Mouse (Mus musculus) heart, postnatal 10 days (tissue): Measurements from ENCODE around the gene Irf2. TPM values are rescaled to one million over a fixed set of nuclear protein-coding genes. Genes with fewer than 3 reads are reported as not detected.

Source experiments
- DNase-seq, 2 experiments: peaks; one replicate each; pipeline ENCODE4 v3.0.0; 2021
- intact Hi-C: fragments of 180-260 bp; cut with DNase I; formaldehyde crosslinking; loops from one replicate; pipeline ENCODE4 v1.15.1; 2025
- total RNA-seq, 2 experiments: library from RNA; stranded (reverse); gene quantifications; 2 replicates each; pipeline ENCODE4 v1.2.3; 2021

The Irf2 gene
- total RNA-seq: 10 to 100 TPM; 38.2 to 47.6 TPM

DNA sequence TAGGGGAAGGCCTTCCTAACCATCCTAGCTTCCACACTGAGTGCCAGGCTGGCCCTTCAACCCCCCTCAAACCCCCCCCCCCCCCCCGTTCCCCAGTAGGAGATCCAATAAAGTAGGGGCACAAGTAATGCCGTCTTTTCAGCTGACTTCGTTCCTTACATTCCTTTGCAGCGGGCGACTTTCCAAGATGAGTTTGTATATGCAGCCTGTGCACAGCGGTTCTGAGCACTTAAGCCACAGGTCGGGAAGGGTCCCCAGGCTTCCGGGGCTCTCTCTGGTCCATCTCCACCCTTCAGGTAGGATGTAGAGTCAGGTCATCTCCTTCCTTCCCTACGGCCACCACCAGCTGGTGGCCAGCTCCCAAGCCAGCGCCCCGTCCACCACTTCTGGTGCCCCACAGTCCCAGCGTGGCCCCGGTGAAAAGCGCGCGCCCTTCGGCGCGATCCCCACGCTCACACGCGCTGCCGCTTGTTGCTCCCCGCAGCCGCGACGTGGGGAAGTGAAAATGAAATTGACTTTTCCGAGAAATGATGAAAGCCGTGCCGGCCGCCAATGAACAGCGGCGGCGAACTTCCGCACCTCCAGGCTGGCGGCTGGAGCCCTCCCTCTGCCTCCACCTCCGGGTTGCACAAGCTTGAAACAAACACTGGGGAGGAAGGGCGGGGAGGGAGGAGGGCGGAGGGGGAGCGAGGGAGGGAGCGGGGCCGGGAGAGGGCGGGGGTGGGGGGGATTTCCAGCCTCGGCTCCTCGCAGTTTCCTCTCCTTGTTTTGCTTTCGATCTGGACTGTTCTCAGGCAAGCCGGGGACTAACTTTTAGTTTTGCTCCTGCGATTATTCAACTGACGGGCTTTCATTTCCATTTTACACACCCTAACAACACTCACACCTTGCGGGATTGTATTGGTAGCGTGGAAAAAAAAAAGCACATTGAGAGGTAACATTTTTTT, at the start of gene Irf2:
Gene Irf2 (plus strand): TSS at position 730 of the 947 bp plus-strand sequence.
- peak; percentile 91 to 92 for DNase-seq
- intact Hi-C loops: loop anchor here (5.0 to 10.0 kb wide), 2 partner anchors 47 to 264 kb away; partner anchors contain the start of gene Acsl1

DNA sequence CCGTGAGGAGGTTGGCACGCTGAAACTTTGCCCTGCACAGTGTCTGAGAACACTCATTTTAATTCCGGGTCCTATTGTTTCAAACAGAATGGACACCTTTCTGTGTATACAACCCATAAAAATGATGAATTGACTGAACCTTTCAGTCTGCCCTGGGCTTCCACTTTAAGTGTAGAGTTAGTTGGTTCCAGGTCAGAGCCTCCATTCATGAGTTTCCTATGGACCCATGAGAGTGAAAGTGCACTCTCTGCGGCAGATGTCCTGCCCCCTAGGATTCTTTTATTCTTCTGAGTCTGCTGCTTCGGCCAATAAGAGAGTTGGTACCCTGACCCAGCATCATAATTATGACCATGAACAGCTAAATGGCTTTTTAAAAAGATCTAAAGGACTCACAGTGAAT, 49.4 kb upstream of the Irf2 start:
- intact Hi-C loops: loop anchor here (5.0 kb wide), 1 partner anchor 47 kb away; the partner anchor contains the start of gene Irf2
- DNase-seq: no peak

DNA sequence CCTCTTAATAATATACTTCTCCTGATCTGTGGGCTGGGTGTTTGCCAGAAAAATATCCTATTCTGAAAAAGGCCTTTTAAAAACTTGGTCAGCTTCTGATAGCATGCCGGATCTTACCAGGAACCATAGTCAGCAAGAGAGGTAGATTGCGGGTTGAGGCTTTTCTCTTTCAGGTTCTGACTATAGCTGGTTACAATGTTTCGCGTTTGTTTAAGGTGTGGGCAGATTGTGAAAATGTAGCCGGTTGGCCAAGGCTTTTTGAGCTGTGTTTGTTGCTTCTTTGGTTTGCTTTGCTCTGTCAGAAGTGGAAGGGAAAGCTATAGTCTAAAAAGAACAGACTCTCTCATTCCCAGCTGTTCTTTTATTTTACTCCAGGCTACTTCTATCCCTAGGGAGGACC, 49.0 kb upstream of the Irf2 start:
- intact Hi-C loops: loop anchor here (5.0 kb wide), 1 partner anchor 47 kb away; the partner anchor contains the start of gene Irf2
- DNase-seq: no peak

DNA sequence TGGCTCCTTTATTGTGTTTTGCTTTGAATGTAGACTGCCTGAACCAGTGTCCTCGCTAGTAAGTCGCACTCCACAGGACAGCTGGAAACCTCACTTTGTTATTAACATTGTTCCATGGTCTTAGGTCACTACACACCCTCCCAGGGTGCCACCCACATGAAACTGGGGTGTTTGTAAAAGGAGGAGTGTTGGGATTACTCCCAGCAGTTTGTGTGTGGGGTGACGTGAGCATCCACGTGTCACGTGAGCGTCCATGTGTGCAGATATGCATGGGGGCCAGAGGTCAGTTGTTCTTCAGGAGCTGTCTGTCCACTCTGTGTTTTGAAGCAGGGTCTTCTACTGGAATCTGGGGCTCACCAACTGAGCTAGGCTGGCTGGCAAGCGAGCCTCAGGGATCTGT, 48.2 kb upstream of the Irf2 start:
- no peak for DNase-seq
- intact Hi-C loops: loop anchor here (5.0 kb wide), 1 partner anchor 46 kb away; the partner anchor contains the start of gene Irf2

- intact Hi-C loops: no loop called here
- DNase-seq: no peak
Measured at GRCm38 (mm10) chr8:46696256-46697041, 43.1 kb upstream of the Irf2 start.

DNA sequence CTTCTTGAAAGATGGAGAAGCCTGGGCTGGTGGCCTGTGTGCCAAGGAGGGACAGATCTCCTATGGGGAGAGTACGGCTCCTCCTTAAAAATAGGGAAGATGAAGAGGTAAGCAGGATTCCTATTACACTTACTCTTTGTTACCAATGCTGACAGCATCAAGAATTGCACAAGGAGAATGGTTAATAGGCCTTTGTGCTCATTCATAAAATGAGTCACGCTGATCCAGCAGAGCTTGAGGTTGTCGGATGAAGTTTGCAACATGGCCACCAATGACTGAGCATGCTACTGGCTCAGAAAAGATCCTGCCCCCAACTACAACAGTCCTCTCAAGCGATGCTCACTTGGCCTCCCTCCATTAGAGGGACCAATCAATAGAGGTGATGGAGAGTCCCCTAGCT, 42.0 kb upstream of the Irf2 start:
- no peak for DNase-seq
- intact Hi-C loops: no loop called here

- intact Hi-C loops: no loop called here
- no peak for DNase-seq
Measured at GRCm38 (mm10) chr8:46698162-46698561, 41.4 kb upstream of the Irf2 start.

- no peak for DNase-seq
- intact Hi-C loops: no loop called here
Measured at GRCm38 (mm10) chr8:46705145-46705544, 34.4 kb upstream of the Irf2 start.

DNA sequence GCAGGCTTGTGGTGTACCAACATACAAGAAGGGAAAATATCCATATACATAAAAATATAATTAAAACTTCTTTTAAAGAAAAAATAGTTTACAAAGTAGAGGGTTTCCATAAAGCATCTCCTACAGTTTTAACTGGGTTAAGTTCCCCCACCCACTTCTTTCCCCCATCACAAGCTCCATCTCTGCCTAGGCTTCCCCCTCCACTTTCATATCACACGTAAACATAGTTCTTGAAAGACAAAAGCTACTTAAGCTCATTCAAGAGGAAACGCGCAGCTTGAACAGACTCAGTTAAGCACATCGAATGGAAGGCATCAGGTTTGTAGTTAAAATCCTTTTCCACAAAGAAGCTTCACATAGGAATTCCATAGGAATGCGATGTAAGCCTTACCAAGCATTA, 32.8 kb upstream of the Irf2 start:
- DNase-seq: no peak
- intact Hi-C loops: no loop called here

- no peak for DNase-seq
- intact Hi-C loops: no loop called here
Measured at GRCm38 (mm10) chr8:46709302-46709701, 30.2 kb upstream of the Irf2 start.

DNA sequence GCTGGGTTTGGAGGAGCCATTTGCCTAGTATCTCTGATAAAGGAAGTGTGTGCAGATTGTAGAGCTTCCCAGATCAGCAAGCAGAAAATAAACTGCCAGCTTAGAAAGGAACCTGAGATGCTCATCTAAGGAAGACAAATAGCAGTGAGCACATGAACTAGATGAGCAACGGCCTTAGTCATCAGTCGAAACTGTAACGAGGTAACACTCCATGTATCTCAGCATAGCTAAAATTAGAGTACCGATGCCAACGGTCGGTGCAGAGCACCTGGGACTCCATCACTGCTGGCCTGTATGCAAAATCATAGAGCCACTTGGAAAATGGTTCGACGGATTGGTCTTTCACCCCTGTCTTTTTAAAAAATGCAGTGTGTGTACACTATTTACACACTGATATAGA, 29.2 kb upstream of the Irf2 start:
- intact Hi-C loops: no loop called here
- no peak for DNase-seq

- DNase-seq: no peak
- intact Hi-C loops: no loop called here
Measured at GRCm38 (mm10) chr8:46711496-46711895, 28.0 kb upstream of the Irf2 start.

- intact Hi-C loops: no loop called here
- DNase-seq: no peak
Measured at GRCm38 (mm10) chr8:46713178-46713577, 26.4 kb upstream of the Irf2 start.

GRCm38 (mm10) chr8:46713844-46714243, 25.7 kb upstream of the Irf2 start:
- intact Hi-C loops: no loop called here
- DNase-seq: peak; percentile 20 to 25

- DNase-seq: no peak
- intact Hi-C loops: no loop called here
Measured at GRCm38 (mm10) chr8:46714400-46714799, 25.1 kb upstream of the Irf2 start.

DNA sequence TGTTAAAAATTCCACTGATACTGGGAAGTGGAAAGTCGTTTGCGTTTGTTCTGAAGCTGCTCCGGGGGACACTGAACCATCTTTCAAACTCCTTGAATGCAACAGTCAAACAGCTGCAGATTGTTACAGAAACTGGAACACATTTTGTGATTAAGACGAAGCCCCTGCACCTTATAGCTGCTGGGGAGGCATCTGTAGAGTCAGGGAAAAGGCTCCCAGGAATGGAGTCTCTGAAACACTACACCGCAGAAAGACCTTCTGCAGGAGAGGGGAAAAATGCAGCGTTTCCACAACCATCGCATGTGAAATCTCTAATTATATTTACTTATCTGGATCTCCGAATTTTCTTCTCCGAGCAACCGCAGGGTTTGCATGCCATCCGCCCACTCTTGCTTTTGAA, 23.1 kb upstream of the Irf2 start:
- no peak for DNase-seq
- intact Hi-C loops: no loop called here

DNA sequence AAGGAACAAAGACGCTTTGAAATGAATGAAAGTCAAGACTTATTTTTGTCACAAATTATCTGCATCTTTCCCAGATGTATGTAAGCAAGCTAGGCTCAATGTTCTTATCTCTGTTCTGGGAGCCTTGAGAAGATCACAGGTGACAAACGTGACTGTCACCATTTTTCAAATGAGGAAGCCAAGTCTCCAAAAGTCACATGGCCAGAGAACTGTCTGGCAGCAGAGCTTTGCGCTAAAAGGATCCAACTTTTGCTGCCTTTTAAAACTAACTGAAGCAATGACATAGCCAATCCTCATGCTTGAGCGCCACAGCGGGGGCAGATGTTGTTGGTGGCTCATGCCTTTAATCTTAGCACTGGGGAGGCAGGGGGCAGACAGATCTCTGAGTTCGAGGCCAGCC, 22.4 kb upstream of the Irf2 start:
- intact Hi-C loops: no loop called here

GRCm38 (mm10) chr8:46718301-46718700, 21.2 kb upstream of the Irf2 start:
- intact Hi-C loops: no loop called here
- DNase-seq: no peak

More for the DNA sequence above, 22.4 kb upstream of the Irf2 start:
- DNase-seq: no peak

GRCm38 (mm10) chr8:46718747-46719146, 20.8 kb upstream of the Irf2 start:
- DNase-seq: no peak
- intact Hi-C loops: no loop called here

DNA sequence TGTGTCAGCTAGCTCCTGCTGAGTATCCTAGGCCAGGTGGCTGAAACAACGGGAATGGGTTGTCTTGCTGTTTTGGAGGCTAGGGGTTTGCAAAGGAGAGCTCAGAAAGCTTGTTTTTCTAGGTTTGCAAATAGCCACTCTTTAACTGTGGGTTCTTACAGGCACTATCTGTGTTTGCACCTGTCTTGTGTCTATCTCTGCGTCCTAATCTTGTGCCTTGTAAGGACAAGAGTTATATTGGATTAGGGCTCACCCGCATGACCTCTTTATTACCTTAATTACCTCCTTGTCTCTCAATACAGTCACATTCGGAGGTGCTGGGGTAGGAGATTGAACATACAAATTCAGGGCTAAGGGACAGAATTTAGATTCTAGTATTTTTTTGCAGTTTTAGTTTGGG, 18.9 kb upstream of the Irf2 start:
- intact Hi-C loops: no loop called here
- no peak for DNase-seq

DNA sequence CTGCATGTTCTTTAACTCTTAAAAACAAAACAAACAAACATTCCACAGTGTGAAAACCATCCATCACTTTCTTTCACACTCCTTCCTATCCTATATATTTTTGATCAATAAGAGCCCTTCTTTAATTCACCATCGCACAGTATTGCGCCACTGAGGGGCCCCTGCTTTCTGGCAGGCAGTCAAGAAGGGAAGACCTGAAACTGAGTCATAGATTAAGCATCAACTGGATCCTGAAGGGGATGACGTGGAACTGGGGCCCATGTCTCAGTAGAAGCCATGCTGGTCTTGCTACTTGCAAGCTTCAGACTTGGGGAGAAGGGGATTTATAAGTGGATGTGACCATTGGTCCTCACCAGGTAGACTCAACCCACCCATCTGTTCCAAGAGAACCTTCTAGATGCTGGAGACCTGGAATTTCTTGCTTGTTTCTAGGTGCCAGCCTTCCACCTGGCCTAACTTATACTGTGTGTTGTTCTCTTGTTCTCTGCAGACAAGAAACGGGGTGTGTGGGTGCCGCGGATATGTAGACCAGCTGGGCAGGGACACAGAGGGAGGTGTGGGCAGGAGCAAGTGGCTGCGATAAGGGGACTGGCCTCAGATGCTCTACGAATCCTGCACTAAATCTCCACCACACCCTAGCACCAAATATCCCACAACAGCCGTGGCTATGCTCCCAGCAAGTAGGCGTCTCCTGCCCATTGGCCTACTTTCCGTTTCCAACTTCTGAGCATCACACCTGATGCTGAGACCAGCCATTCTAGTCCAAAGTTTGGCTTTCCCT, 18.3 kb upstream of the Irf2 start:
- DNase-seq: no peak
- intact Hi-C loops: no loop called here
